Mouse (Mus musculus) telencephalon, adult 2 months (tissue): ENCODE measurements at regions not wholly inside any gene's neighbourhood (a gene's known extent, or its start where the extent isn't known, plus 50 kb on each side); places are given as distances from the start of the nearest gene placed in this dataset.

Source experiments
- DNase-seq: peaks from one replicate; pipeline ENCODE4 v3.0.0-alpha.2; 2011; ENCODE audit warnings: low read depth, low spot score

- DNase-seq: no peak
These were observed 1186.7 kb downstream of the Slitrk1 start for GRCm38 (mm10) chr14:107727234-107727633.

- no peak for DNase-seq
These were observed 1225.6 kb downstream of the Slitrk1 start for GRCm38 (mm10) chr14:107688349-107688748.

GRCm38 (mm10) chr14:107687261-107688019 is 1226.5 kb downstream of the Slitrk1 start:
- peak; percentile 90 for DNase-seq

GRCm38 (mm10) chr14:107656595-107656994 is 1257.4 kb downstream of the Slitrk1 start:
- no peak for DNase-seq

- no peak for DNase-seq
These were observed 1298.5 kb downstream of the Slitrk1 start for GRCm38 (mm10) chr14:107615466-107615865.

GRCm38 (mm10) chr14:107614348-107614747 is 1299.6 kb downstream of the Slitrk1 start:
- DNase-seq: no peak

- no peak for DNase-seq
These were observed 1310.8 kb downstream of the Slitrk1 start for GRCm38 (mm10) chr14:107603198-107603597.

- DNase-seq: no peak
These were observed 1327.2 kb downstream of the Slitrk1 start for GRCm38 (mm10) chr14:107586715-107587114.

GRCm38 (mm10) chr14:107584252-107584651 is 1329.7 kb downstream of the Slitrk1 start:
- DNase-seq: no peak

- DNase-seq: peak; percentile 33
These were observed 1343.3 kb downstream of the Slitrk1 start for GRCm38 (mm10) chr14:107570676-107571075.

- no peak for DNase-seq
These were observed 1345.5 kb downstream of the Slitrk1 start for GRCm38 (mm10) chr14:107568496-107568895.
